Mouse (Mus musculus): ENCODE measurements at regions not wholly inside any gene's neighbourhood (a gene's known extent, or its start where the extent isn't known, plus 50 kb on each side); places are given as distances from the start of the nearest gene placed in this dataset.
A peak's percentile ranks its signal among the peaks of the same experiment; 100 is the strongest.

- 89% methylated on average over 8 of the region's 8 CpGs for WGBS
- H3K4me1 ChIP-seq = peaks cover 5% of the 10 kb centered on the region; the same call in 1 of the 2 replicates
- DNase-seq (ENCODE audit: low spot score) = no peak
Observed at GRCm38 (mm10) chr10:125809763-125810361, 156.1 kb upstream of the Lrig3 start.

DNA sequence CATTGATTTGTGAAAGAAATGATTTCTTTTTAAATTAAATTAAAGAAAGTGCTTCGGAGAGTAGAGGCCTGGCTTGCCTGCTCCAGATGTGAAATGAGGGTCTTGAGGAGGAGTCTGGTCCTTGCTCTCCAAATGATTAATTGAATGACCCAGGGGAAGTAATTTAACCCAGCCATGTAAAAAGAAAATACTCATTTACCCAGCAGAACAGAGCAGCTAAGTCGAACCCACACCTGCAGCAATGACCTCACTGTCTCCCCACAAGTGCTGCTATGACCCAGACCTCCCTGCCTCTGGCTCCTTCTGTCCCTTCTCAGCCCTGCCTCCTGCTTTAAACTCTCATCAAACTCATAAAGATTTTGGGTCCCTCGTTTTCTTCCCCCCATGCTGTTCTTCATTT is 155.4 kb upstream of the Lrig3 start:
- no peak for DNase-seq (ENCODE audit: low spot score)
- Histone ChIP-seq H3K36me3 (no peaks in the 10 kb centered on the region), H3K4me3 (no peak overlapping the region), H3K9me3 (replicated peaks) (no peaks in the 10 kb centered on the region), H3K27ac (replicated peaks) (no peak overlapping the region), H3K4me1 (peaks cover 5% of the 10 kb centered on the region; the same call in 1 of the 2 replicates), H3K27me3 (ENCODE audit: low read depth, poor library complexity, severe bottlenecking) (no peaks in the 10 kb centered on the region)
- 77% methylated on average over 3 of the region's 3 CpGs for WGBS

More at GRCm38 (mm10) chr10:125809763-125810361, 156.1 kb upstream of the Lrig3 start:
- H3K4me3 ChIP-seq = no peak overlapping the region
- no peaks in the 10 kb centered on the region for H3K36me3 ChIP-seq
- H3K27ac ChIP-seq (replicated peaks) = no peak overlapping the region
- no peaks in the 10 kb centered on the region for H3K27me3 ChIP-seq (ENCODE audit: low read depth, poor library complexity, severe bottlenecking)
- H3K9me3 ChIP-seq (replicated peaks) = no peaks in the 10 kb centered on the region

DNA sequence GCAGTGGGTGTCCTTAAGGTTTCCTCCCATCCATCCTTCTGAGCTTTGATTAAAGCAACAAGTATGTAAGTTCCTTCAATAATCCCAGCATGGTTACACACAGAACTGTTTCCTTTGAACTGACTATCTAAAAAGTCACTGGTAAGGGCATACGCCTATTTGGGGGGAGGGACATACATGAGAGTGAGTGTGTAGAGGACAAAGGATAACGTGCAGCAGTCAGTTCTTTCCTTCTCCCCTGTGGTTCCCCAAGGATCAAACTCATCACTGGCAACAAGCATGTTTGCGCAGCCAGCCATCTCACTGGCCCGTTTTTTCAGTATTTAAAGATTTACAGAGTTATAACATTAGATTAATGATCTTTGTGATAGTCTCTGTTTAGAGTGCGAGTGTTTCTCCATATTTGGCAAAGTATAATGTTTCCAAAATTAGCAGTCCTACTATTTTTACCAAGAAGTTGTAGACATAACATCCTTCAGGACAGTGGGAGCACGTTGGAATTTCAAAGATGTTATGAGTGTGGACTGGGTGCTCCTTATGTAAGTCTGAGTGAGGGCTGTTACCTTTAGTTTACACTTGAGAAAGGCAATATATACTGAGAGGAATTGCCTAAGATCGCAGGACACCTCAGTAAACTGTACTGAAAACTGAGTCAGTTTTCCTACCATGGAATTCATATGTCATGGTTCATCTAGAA is 151.6 kb upstream of the Lrig3 start:
- DNase-seq (ENCODE audit: low spot score) = no peak
- Histone ChIP-seq H3K9me3 (replicated peaks) (no peaks in the 10 kb centered on the region), H3K36me3 (no peaks in the 10 kb centered on the region), H3K27me3 (ENCODE audit: low read depth, poor library complexity, severe bottlenecking) (no peaks in the 10 kb centered on the region), H3K27ac (replicated peaks) (no peak overlapping the region), H3K4me1 (peaks cover 5% of the 10 kb centered on the region; the same call in 1 of the 2 replicates), H3K4me3 (no peak overlapping the region)
- 80% methylated on average over 7 of the region's 7 CpGs for WGBS

DNA sequence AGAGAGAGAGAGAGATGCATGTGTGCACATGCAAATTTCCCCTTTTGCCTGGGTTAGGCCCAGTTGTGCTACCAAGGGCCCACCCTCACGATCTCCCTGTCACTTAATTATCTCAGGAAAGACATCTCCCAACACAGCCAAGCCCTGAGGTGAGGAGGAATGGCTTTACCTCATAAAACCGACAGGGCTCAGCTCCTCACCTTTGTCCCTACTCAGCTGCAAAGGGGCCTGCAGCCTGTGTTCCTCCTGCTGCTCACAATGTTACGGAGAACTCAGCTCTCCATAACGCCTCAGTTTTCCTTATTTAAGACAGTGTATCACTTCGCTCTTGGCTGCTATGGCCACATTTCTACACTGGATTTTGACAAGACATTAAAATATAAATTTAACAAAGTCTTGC is 133.8 kb upstream of the Lrig3 start:
- DNase-seq (ENCODE audit: low spot score) = no peak
- Histone ChIP-seq H3K4me3 (no peak overlapping the region), H3K9me3 (replicated peaks) (no peaks in the 10 kb centered on the region), H3K36me3 (no peaks in the 10 kb centered on the region), H3K27ac (replicated peaks) (no peak overlapping the region), H3K4me1 (no peaks in the 10 kb centered on the region), H3K27me3 (ENCODE audit: low read depth, poor library complexity, severe bottlenecking) (no peaks in the 10 kb centered on the region)
- 65% methylated on average over 5 of the region's 5 CpGs for WGBS

DNA sequence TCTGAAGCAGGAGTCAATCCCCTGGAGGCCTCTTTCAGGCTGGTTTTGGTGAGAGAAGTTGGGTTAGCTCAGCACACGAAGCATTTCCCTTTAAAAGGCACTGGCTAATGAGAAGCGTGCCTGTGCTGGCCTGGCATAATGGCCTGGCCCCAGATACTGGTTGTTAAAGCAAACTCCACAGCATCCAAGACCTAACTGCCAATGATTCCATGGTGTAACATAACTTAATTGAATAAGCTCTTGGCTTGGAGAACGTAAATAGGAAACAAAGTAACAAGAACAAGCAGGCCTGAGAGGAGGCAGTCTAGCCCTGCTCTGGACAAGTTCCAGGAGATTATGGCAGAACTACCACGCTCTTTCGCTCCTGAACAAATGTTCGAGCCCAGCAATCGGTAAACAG is 133.2 kb upstream of the Lrig3 start:
- DNase-seq (ENCODE audit: low spot score) = no peak
- Histone ChIP-seq H3K9me3 (replicated peaks) (no peaks in the 10 kb centered on the region), H3K27ac (replicated peaks) (no peak overlapping the region), H3K4me3 (no peak overlapping the region), H3K36me3 (no peaks in the 10 kb centered on the region), H3K4me1 (no peaks in the 10 kb centered on the region), H3K27me3 (ENCODE audit: low read depth, poor library complexity, severe bottlenecking) (no peaks in the 10 kb centered on the region)
- WGBS = 84% methylated on average over 7 of the region's 7 CpGs

- Histone ChIP-seq H3K9me3 (replicated peaks) (no peaks in the 10 kb centered on the region), H3K27me3 (ENCODE audit: low read depth, poor library complexity, severe bottlenecking) (no peaks in the 10 kb centered on the region), H3K4me3 (no peak overlapping the region), H3K4me1 (peaks cover under 1% of the 10 kb centered on the region; the same call in 1 of the 2 replicates), H3K27ac (replicated peaks) (no peak overlapping the region), H3K36me3 (no peaks in the 10 kb centered on the region)
- DNase-seq (ENCODE audit: low spot score) = no peak
- 87% methylated on average over 4 of the region's 4 CpGs for WGBS
Observed at GRCm38 (mm10) chr10:125833989-125834388, 132.0 kb upstream of the Lrig3 start.

DNA sequence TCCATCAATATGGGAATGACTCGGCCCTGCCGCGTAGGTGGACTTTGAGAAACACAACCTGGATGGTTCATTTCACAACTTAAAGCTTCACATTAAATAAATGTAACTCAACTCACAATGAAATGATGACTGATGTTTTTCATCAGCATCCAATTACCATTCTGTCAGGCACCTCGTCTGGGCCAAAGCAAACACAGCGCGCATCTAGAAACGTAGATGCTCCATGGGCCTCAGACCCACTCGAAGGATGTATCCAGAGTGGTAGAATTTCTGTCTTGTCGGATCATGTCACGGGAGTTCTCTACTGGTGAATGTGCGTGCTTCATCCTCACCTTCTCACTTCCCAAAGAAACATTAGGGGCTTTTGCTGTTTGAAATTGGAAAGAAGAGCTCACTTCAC is 127.0 kb upstream of the Lrig3 start:
- 81% methylated on average over 11 of the region's 11 CpGs for WGBS

DNA sequence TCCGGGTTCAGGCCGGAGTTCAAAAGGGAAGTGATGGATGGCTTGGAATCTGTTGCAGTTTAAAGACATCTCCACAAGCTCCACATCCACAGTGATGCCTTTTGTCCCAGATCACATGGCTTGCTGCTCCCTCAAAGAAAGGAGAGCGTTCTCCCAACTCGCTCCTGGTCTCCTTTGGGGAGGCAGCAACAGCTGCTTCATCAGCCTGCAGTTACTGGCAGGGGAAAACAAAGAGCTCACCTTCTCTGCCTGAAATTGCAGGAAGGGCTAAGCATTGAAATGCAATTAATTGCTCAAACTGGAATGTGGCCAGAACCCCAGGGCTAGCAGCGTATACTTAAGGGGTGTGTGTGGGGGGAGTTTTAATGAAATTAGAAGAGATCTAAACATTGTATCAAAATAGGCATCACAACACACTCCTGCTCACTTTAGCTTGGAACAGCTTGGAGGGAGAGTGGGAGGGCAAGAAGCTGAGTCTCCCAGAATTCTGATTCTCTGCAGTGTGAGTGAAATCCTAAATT is 126.3 kb upstream of the Lrig3 start:
- Histone ChIP-seq H3K4me1 (peaks cover 13% of the 10 kb centered on the region), H3K27ac (replicated peaks) (peak overlapping the region; percentile 69), H3K27me3 (ENCODE audit: low read depth, poor library complexity, severe bottlenecking) (no peaks in the 10 kb centered on the region), H3K4me3 (no peak overlapping the region), H3K36me3 (no peaks in the 10 kb centered on the region), H3K9me3 (replicated peaks) (no peaks in the 10 kb centered on the region)
- DNase-seq (ENCODE audit: low spot score) = no peak
- 34% methylated on average over 5 of the region's 5 CpGs for WGBS

More for the DNA sequence above, 127.0 kb upstream of the Lrig3 start:
- H3K27ac ChIP-seq (replicated peaks) = peak overlapping the region; percentile 69
- no peaks in the 10 kb centered on the region for H3K9me3 ChIP-seq (replicated peaks)
- H3K36me3 ChIP-seq = no peaks in the 10 kb centered on the region
- peaks cover 13% of the 10 kb centered on the region for H3K4me1 ChIP-seq
- no peak overlapping the region for H3K4me3 ChIP-seq
- no peaks in the 10 kb centered on the region for H3K27me3 ChIP-seq (ENCODE audit: low read depth, poor library complexity, severe bottlenecking)
- DNase-seq (ENCODE audit: low spot score) = no peak

- no peak overlapping the region for H3K4me3 ChIP-seq
- 91% methylated on average over 1 of the region's 1 CpGs for WGBS
- peaks cover 20% of the 10 kb centered on the region for H3K4me1 ChIP-seq
- no peaks in the 10 kb centered on the region for H3K36me3 ChIP-seq
- DNase-seq (ENCODE audit: low spot score) = no peak
- no peaks in the 10 kb centered on the region for H3K27me3 ChIP-seq (ENCODE audit: low read depth, poor library complexity, severe bottlenecking)
- no peak overlapping the region; the same call in 1 of the 2 replicates for H3K27ac ChIP-seq (replicated peaks)
- no peaks in the 10 kb centered on the region for H3K9me3 ChIP-seq (replicated peaks)
Observed at GRCm38 (mm10) chr10:125840388-125840787, 125.6 kb upstream of the Lrig3 start.

DNA sequence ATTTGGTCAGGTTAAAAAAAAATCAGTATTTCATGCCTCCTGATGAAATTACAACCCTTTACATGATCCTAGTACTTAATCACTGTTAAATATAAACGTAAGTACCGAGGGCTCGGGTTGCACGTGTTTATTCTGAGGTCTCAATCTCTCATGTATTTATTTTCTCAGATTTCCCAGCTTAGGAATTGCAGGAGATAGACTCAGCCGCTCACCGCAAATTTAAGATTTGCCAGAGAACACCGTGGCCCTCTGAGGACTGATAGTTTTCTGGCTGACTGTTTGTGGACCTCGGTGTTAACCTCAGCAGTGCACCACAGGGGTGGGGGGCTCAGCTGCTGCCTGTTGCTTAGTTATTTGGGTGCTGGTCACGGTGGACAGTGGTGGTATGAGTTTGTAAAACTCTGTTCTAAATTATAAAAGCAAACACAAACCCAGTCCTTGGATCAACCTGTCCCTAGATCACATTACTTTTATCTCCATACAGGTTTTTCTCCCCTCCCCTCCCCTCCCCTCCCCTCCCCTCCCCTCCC is 121.6 kb upstream of the Lrig3 start:
- no peak for DNase-seq (ENCODE audit: low spot score)

DNA sequence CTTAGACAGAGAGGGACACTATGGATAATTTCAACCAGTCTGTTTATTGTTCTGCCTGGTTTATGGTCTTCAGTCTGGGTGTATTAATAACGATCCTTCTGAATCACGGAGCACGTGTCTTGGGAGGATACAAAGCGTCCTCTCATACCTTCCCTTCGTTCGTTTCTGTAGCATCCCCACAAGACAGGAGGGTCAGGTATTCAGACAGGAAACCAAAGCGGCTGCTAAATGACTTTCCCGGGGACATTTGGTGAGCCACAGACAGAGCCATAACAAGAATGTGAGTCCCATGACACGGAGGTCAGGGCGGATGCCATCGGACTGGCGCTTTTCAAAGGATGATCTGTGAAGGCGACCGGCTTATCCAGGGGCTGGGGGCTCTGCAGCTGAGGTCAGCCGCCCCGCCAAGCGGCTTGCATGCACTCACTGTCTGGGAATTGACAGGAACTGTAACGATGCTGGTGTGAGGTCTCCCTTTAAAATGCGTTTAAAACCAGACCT is 120.9 kb upstream of the Lrig3 start:
- DNase-seq (ENCODE audit: low spot score) = peak; percentile 56
- peak overlapping the region; percentile 35; the same call in 1 of the 2 replicates for H3K4me3 ChIP-seq
- no peaks in the 10 kb centered on the region for H3K27me3 ChIP-seq (ENCODE audit: low read depth, poor library complexity, severe bottlenecking)
- H3K9me3 ChIP-seq (replicated peaks) = no peaks in the 10 kb centered on the region
- WGBS = 18% methylated on average over 19 of the region's 19 CpGs
- no peaks in the 10 kb centered on the region for H3K36me3 ChIP-seq
- H3K27ac ChIP-seq (replicated peaks) = peak overlapping the region; percentile 72
- H3K4me1 ChIP-seq = peaks cover 12% of the 10 kb centered on the region

More for the DNA sequence above, 121.6 kb upstream of the Lrig3 start:
- Histone ChIP-seq H3K36me3 (no peaks in the 10 kb centered on the region), H3K4me3 (no peak overlapping the region), H3K27me3 (ENCODE audit: low read depth, poor library complexity, severe bottlenecking) (no peaks in the 10 kb centered on the region), H3K9me3 (replicated peaks) (no peaks in the 10 kb centered on the region), H3K4me1 (peaks cover 19% of the 10 kb centered on the region), H3K27ac (replicated peaks) (no peak overlapping the region)
- 69% methylated on average over 9 of the region's 9 CpGs for WGBS

DNA sequence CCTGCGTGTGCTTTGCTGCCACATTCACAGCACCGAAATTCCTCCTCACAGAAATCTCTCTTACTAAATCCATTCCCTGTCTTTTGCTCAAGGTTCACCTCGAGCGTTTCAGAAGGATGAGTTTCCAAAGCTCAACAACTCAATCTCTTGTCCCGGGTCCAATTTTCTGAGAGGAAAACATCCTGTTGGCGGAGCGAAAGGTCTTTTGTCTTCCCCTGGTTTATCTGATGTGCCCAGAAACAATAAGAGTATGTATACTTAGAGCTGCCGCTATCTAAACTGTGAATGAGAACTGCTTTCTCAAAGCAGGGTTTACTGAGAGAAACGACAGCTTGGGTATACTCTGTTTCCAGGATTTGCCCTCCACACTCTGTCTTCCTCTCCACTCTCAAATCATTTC is 115.6 kb upstream of the Lrig3 start:
- no peaks in the 10 kb centered on the region for H3K36me3 ChIP-seq
- H3K4me3 ChIP-seq = no peak overlapping the region
- DNase-seq (ENCODE audit: low spot score) = no peak
- no peak overlapping the region for H3K27ac ChIP-seq (replicated peaks)
- H3K9me3 ChIP-seq (replicated peaks) = no peaks in the 10 kb centered on the region
- no peaks in the 10 kb centered on the region for H3K27me3 ChIP-seq (ENCODE audit: low read depth, poor library complexity, severe bottlenecking)
- peaks cover 9% of the 10 kb centered on the region for H3K4me1 ChIP-seq
- 62% methylated on average over 9 of the region's 9 CpGs for WGBS

DNA sequence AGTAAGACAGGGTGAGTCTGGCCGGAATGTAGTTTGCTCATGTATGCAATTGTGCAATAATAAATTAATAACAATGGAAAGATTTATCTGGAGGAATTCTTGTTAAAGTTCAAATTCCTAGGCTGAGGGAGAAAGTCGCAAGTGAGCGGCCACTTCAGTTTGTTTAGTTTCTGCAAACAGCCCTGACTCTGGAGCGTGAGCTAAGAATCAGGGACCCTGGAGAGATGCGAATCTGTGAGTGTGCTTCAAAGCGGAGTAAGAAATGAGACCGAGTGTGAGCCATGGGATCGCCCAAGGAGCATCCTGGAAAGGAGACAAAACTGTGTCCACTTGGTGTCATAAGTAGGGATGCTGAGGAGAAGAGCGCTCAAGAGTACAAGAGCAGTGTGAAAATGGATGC is 104.2 kb upstream of the Lrig3 start:
- Histone ChIP-seq H3K9me3 (replicated peaks) (no peaks in the 10 kb centered on the region), H3K4me1 (no peaks in the 10 kb centered on the region), H3K36me3 (no peaks in the 10 kb centered on the region), H3K4me3 (no peak overlapping the region), H3K27ac (replicated peaks) (no peak overlapping the region), H3K27me3 (ENCODE audit: low read depth, poor library complexity, severe bottlenecking) (no peaks in the 10 kb centered on the region)
- DNase-seq (ENCODE audit: low spot score) = no peak
- WGBS = 94% methylated on average over 9 of the region's 9 CpGs
